Mouse (Mus musculus): ENCODE results near the gene Pdgfb.

Pdgfb gene

DNA sequence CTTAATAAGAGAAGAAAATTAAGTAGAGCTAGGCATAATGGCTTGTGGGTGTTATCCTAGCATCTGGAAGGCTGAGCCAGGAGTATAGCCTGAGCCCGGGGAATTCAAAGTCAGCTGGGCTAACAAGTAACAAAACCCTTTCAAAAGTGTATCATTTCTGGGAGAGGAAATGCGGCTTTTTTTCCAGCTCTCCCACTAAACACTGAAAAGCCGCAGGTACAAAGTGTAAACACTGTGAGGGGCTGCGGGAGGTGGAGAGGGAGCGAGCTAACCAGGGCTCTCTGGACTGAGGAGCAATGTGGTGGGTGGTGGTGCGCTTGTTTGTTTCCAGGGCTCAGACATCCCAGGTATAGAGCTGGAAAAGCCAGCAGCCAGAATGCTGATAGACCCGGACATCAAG lies 50.4 kb downstream of the Pdgfb start:
- DNase-seq (ENCODE audit: extremely low spot score, low read depth, low spot score), result no peak

GRCm38 (mm10) chr15:79962661-79963060 lies 52.1 kb downstream of the Pdgfb start:
- DNase-seq (ENCODE audit: extremely low spot score, low read depth, low spot score), result no peak

GRCm38 (mm10) chr15:79961366-79961921 lies 53.3 kb downstream of the Pdgfb start:
- no peak for DNase-seq (ENCODE audit: extremely low spot score, low read depth, low spot score)

- no peak for DNase-seq (ENCODE audit: extremely low spot score, low read depth, low spot score)
Observed at GRCm38 (mm10) chr15:79958418-79958817, 56.4 kb downstream of the Pdgfb start.

GRCm38 (mm10) chr15:79956559-79956958 lies 58.2 kb downstream of the Pdgfb start:
- no peak for DNase-seq (ENCODE audit: extremely low spot score, low read depth, low spot score)

DNA sequence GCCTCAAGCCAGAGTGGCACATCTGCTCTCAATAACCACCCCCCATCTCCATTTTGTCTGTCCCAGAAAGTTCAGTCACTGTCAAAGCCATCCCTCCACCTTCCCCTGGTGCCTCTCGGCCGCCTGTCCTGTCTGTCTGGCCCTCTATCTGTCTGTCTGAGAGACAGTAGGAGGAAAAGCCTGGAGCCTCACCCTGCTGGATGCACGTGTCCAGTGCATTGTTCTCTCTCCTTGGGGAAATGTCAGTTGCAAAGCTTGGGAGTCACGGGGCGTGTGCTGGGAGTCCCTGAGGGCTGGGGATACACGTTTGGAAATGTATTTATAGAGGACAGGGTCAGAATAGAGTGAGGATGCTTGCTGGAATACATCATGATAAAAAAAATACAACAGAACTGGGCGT lies 61.3 kb downstream of the Pdgfb start:
- DNase-seq (ENCODE audit: extremely low spot score, low read depth, low spot score), result no peak

GRCm38 (mm10) chr15:79952504-79953231 lies 62.1 kb downstream of the Pdgfb start:
- no peak for DNase-seq (ENCODE audit: extremely low spot score, low read depth, low spot score)

- no peak for DNase-seq (ENCODE audit: extremely low spot score, low read depth, low spot score)
Observed at GRCm38 (mm10) chr15:79951730-79952503, 62.9 kb downstream of the Pdgfb start.

DNA sequence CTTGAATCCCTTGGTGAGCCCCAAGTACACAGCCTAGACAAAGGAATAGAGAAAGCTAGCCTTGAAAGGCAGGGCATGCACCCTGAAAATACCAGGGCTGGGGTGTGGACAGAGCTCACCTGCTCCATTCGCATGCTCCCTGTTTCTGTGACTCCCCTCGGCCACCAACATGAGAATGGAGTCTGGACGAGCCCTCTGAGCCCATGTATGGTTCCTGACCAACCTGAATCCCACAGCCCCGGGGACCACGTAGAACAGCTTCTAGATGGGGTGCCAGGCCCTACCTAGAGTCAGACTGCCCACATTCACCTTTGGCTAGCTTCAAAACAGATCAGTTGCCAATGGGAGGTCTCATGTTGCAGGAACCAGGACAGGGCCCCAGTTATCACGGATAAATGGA lies 63.6 kb downstream of the Pdgfb start:
- DNase-seq (ENCODE audit: extremely low spot score, low read depth, low spot score), result no peak

DNA sequence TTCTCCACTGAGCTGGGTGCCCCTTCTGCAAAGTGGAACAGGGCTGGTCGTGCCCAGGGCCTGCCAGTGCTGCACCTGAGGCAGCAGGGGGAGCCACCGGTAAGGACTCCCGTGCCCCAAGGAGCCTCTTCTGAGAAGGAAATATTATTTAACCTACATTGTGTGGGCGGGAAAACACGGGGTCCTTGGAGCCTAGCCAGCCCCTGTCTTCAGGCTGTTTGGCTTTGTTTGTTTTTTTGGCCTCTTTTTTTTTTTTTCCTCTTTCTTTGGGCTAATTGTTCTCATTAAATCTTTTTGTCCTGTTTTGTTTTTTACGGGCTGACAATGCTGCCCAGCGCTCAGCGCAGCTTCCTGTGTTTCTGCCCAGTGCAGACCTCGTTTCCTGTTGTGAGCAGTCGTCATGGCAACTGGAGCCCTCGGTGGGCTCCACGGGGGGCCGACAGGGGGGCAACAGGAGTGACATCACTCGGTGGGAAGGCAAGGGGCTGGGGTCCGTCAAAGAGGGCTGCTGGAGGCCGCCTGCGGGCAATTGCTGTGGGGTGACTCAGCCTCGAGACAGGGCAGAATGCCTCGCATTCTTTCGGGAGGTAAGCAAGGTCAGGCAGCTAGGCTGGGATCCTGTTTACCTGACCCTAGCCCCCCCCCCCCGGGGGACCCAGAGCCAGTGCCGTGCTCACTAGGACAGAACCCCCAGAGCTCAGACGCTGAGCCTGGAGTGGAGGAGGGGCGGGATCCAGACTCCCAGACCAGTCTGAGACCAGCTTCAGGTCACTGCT lies 64.3 kb downstream of the Pdgfb start:
- DNase-seq (ENCODE audit: extremely low spot score, low read depth, low spot score), result no peak

GRCm38 (mm10) chr15:79947681-79948080 lies 67.1 kb downstream of the Pdgfb start:
- no peak for DNase-seq (ENCODE audit: extremely low spot score, low read depth, low spot score)

DNA sequence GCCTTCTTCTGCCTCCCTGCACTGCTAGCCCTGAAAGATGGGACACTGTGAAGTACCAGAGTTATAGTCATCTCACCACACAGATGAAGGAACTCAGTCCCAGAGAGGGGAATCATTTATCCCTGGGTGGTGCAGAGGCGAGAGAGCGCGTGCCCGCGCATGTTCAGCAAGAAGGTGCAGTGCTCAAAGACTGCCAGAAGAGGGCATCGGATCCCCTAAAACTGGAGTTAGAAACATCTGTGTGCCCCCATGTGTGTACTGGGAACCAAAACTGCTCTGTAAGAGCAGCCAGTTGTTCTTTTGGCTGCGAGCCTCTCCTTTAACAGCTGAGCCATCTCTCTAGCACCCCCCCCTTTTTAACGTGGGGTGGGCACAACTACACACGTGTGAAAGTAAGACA lies 68.0 kb downstream of the Pdgfb start:
- DNase-seq (ENCODE audit: extremely low spot score, low read depth, low spot score), result no peak

GRCm38 (mm10) chr15:79946022-79946421 lies 68.8 kb downstream of the Pdgfb start:
- peak; percentile 91 for DNase-seq (ENCODE audit: extremely low spot score, low read depth, low spot score)
